Mouse (Mus musculus) T-helper 17 cell (primary cell): ENCODE results near the gene C1s2.
"Not testable (repeated sequence)": the region's sequence is repeated elsewhere in the genome, so short reads cannot be mapped to it uniquely, and the experiment has no call there.

Source experiments
- in situ Hi-C, 2 experiments: fragments of 300-600 bp; cut with MboI, MseI; formaldehyde crosslinking; loops; 1 replicate in 1 of 2; 2 replicates in 1 of 2; pipeline ENCODE4 v1.15.1; 2025; ENCODE audit warnings: high pct_unique_total_duplicates in 2 of 2

C1s2 gene

DNA sequence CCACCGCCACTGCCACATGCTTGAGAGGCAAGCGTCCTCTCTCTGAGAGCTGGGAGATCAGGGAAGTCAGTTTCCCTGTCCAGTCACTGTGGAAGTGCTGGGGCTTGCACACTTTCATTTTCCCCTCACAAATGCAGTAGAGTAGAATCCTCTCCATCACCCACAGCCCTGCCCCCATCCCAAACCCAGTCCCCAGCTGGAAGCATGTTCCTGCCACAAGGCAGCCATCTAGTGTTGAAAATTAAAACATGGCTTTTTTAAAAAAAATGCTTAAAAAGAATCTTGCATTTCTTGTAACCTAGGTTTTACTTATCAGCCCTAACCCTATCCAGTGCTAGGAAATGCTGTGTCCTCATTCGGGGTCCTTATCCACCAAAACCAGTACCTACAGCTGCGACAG, 4.2 kb upstream of the C1s2 start:
- in situ Hi-C loops: loop anchor here in 1 of 2 experiments (25.0 kb wide), 1 partner anchor 1878 kb away; no protein-coding TSS in a partner anchor

DNA sequence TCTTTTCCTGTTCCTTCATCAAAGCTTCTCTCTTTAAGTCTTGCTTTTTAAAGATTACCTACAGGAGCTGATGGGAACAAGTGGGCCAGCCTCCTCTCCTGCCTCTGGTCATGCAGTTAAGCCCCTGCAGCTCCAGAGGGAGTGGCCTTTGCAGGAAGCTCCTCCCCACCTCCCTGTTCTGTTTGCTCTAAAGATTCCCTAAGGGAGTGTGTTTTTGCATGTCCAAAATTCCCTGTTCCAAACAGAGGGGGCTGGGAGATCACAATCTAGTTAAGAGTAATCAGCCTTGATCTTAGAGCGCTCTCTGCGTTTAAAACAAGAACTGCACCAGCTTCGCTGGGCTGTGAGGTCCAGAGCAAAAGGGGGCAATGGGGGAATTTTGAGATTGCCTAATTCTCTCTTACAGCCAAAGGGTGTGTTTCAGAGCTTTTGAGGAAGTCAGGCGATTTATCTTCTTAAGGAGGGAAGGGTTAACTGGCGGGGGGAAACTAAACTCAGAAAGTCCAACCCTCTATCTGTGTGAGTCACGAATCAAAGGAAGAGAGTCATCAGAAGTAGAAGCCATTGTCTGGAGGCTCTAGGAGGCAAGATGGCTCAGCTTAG, 1.1 kb upstream of the C1s2 start:
- in situ Hi-C loops: loop anchor here in 1 of 2 experiments (25.0 kb wide), 1 partner anchor 1875 kb away; no protein-coding TSS in a partner anchor

DNA sequence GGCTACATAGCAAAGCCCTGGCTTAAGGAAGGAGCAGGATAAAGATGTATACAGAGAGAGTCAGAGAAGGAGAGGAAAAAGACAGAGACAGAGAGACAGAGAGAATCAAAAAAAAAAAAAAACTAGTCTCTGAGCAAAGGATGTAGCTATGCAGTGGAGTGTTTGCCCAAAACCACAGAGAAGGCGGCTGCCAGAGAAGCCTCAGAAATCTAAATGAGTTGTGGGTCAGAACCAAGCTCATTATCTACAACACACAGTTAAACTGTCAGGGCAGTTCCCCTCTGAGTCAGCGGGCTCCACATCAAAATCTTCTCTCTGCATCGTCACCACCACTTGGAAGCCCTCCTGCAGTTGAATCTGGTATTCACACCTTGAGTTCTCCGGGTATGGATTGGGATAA, 5.1 kb downstream of the C1s2 start:
- in situ Hi-C loops: loop anchor here in 1 of 2 experiments (25.0 kb wide), 1 partner anchor 1868 kb away; no protein-coding TSS in a partner anchor

DNA sequence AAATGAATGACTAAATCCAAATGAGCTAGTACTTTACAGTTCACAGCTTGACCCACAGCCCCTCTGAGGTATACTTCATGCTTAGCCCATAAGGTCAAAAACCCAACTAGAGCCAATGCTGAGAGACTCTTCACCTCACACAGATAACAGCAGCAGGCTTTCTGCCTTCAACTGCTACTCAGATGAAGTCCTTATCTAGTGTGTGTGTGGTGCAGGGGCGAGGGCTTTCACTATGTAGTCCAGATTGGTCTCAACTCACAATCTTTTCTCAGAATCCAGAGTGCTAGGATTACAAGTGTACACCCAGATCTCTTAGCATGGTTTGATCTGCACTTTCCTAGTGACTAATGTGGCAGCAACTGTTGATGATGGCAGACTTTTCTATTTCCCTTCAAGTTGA, 9.7 kb downstream of the C1s2 start:
- in situ Hi-C loops: loop anchor here (5.0 to 25.0 kb wide), 3 partner anchors 34 to 1864 kb away; no protein-coding TSS in a partner anchor

DNA sequence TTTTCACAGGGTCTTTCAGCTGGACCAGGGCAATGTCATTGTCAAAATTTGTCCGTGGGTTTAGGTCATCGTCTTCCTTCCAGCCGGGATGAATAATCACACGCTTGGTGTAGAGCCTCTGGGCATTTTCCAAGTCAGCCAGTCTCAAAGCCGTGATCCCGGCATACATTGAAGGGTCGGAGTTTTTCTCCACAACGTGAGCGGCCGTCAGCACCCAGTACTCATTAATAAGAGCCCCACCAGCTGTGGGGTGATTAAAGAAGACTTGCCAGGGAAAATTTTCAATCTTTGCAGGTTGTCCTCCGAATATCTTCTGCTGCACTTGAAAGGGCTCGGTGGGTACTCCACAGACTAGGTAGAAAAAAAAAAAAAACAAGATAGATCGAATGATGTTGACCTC, 10.3 kb downstream of the C1s2 start:
- in situ Hi-C loops: loop anchor here (5.0 to 25.0 kb wide), 3 partner anchors 33 to 1863 kb away; no protein-coding TSS in a partner anchor

DNA sequence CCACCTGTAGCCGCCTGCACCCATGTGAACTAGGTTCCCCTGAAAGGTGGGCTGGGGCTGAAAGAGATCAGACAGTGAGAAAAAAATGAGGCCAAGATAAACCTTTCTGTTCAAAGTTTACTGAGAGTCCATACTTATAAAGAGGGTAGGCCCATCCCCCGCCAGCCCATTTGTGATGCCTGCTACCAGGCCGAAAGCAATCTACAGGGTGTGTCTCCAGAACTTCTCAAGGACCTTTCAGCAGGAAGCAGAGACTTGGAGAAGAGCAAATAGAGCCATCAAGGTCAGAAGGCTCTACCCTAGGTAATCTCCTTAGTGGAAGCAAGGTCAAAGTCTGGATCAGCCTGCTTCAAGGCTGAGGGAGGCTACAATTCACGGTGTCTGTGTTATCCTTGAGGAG, 33.9 kb downstream of the C1s2 start:
- in situ Hi-C loops: no loop called here

DNA sequence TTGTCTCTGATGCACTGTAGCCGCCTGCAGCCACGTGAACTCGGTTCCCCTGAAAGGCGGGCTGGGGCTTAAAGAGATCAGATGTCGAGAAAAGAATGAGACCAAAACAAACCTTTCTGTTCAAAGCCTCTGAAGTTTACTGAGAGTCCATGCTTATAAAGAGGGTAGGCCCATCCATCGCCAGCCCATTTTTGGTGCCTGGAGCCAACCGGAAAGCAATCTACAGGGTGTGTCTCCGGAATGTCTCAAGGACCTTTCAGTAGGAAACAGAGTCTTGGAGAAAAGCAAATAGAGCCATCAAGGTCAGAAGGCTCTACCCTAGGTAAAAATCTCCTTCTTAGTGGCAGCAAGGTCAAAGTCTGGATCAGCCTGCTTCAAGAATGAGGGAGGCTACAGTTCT, 42.8 kb downstream of the C1s2 start:
- in situ Hi-C loops: loop anchor here in 1 of 2 experiments (5.0 kb wide), 1 partner anchor 34 kb away; no protein-coding TSS in a partner anchor

DNA sequence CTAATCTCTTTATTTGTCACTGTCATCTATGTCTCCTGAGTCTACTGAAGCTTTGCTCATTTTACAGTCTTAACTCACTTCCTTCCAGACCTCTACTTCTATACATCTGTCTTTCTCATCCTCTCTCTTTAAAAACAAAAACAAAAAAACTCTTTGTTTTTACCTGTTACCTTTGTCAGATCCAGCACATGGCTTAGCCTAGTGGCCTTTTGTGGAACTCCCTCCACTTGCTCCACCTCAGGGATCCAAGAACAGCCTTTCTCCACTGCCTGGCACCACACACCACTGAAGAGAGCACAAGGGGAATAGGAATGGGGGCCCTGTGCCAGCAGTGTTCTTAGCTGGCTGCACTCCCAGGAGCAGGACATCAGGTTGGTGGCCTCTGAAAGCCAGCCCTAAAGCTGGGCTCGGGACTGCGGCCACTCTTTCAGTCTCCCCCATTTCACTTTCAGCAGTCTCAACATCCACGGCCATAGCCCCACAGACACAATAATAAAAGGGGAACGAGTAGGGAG, 43.6 kb downstream of the C1s2 start:
- in situ Hi-C loops: loop anchor here in 1 of 2 experiments (5.0 kb wide), 1 partner anchor 35 kb away; no protein-coding TSS in a partner anchor

DNA sequence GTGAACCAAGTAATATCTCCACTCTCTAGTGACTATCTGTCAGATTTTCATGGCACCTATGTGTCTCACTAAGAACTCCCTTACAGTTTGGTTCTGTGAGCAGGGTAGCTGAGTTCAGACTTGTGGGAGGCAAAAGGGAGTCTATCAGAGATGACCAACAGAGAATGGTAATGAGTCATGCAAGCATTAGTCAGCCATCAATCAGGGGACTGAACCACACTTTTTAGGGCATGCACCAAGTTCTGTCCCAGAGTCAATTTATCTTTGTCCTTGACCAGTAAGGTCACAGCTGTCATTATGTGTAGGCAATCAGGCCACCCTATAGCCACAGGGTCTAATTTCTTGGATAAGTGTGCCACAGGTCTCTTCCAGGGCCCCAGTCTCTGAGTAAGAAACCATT, 47.1 kb downstream of the C1s2 start:
- in situ Hi-C loops: no loop called here

DNA sequence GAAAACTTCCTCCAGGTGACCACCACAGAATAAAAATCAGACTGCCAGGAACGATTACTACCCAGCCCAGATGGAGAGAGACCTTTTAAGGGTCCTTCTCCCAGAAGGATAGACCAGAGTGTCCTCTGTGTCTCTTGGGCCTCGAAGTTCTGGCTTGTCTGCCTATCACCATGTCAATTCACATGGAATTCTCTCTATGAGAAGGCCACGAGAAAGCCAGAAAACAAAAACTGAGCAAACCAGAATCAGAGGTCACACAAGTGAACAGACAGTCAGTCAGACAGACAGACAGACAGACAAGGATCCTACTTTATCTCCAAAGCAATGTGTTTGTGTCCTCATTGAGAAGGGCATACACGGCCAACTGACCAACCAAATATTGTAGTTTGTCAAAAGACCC, 49.6 kb downstream of the C1s2 start:
- in situ Hi-C loops: no loop called here

DNA sequence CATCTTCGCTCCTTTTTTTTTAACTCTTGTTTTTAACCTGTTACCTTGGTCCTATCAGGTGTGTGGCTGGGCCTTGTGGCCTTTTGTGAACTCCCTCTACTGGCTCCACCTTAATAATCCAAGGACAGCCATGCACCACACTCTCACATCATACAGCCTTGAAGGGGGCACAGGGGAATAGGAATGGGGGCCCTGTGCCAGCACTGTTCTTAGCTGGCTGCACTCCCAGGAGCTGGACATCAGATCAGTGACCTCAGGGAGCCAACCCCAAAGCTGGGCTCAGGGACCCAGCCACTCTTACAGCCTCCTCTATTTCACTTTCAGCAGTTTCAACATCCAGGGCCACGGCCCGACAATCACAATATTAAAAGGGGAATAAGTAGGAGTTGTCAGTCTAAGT, 50.1 kb downstream of the C1s2 start:
- in situ Hi-C loops: no loop called here

DNA sequence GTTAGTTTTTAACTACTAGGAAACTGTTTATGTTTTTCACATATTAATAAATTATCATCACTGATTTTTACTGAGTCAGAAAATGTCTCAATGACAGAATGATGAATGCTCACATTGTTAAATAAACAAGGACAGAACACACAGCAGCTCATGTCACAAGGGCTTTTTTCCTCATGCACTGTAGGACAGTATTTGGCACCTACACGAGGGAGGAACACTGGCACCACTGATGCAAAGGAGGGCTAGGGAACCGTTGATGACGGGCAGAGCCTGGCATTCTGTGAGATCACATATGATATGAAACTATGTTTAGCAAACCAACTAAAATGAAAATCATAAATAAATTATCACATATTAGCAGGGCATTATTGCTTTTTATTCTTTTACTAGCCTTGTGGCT, 51.0 kb downstream of the C1s2 start:
- in situ Hi-C loops: no loop called here

DNA sequence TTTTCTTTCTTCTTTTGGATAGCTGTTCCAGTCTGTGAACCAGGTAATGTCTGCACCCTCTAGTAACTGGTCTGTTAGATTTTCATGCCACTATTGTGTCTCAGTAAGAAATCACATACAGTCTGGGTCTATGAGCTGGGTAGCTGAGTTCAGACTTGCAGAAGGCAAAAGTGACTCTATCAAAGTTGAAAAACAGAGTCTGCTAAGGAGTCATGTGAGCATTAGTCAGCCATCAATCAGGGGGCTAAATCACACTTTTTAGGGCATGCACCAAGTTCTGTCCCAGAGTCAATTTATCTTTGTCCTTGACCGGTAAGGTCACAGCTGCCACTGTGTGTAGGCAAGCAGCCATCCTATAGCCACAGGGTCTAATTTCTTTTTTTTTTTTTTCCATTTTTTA, 53.7 kb downstream of the C1s2 start:
- in situ Hi-C loops: no loop called here

DNA sequence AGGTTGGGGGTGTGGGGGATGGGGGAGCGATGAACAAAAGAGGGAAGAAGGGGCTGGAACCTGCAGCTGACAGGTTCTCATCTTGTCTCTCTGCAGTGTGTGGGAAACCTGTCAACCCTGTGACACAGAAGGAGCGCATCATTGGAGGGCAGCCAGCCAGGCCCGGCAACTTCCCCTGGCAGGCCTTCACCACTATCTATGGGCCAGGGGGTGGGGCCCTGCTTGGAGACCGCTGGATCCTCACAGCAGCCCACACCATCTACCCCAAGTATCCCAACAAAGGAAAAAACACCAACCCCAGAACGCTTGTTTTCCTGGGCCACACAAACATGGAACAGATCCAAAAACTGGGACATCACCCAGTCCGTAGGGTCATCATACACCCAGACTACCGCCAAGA, 55.7 kb downstream of the C1s2 start:
- in situ Hi-C loops: not testable (repeated sequence)

DNA sequence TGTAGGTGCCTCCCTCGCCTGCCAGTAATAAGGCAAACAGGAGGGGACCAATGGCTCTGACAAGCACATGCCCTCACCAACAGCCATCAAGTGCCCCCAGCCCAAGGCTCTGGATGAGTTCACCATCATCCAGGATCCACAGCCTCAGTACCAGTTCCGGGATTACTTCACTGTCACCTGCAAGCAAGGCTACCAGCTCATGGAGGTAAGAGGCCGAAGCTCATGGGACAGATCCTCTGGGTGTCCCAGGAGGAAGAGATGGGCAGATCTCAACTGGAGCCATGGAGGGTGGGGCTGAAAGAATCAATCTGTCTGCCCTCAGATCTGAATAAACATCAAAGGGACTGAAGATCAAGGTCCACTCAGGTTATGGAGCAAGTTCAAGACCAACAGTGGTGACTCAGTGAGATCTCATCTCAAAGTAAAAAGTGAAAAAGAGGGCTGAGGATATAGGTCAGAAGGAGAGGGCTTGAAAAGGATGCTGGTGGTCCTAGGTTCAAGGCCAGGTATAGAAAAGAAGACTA, 60.7 kb downstream of the C1s2 start:
- in situ Hi-C loops: not testable (repeated sequence)
